Mouse (Mus musculus) left cerebral cortex, postnatal 14 days (tissue): Measurements from ENCODE around the gene Cdk4. TPM values are rescaled to one million over a fixed set of nuclear protein-coding genes. Genes with fewer than 3 reads are reported as not detected.
A peak's percentile ranks its signal among the peaks of the same experiment; 100 is the strongest.

Source experiments
- DNase-seq, 2 experiments: peaks; one replicate each; pipeline ENCODE4 v3.0.0; 2021 to 2022; ENCODE audit warnings: low spot score in 2 of 2, mixed read lengths in 1 of 2
- intact Hi-C: fragments of 180-260 bp; cut with DNase I; formaldehyde crosslinking; loops from one replicate; pipeline ENCODE4 v1.15.1; 2025
- long read RNA-seq, 2 experiments: library from polyadenylated mRNA; stranded (forward); transcript quantifications; one replicate each; pipeline ENCODE4 v2.0.0; 2021
- total RNA-seq, 2 experiments: library from RNA; stranded (reverse); gene quantifications; 2 replicates each; pipeline ENCODE4 v1.2.3; 2021

The Cdk4 gene
- total RNA-seq, result 100 to 1,000 TPM in 1 of 2 experiments, 10 to 100 TPM in 1; 88.3 to 106 TPM
- long read RNA-seq, experiment 1, transcript Cdk4-201 (8 exons, 2,053 nt), result major isoform, 55 of 74 reads
- long read RNA-seq, experiment 1, partial matches to known transcripts, result 9 of 74 reads
- long read RNA-seq, experiment 1, other reads (novel, unspliced or antisense), result 10 of 74 reads
- long read RNA-seq, experiment 2, transcript Cdk4-201 (8 exons, 2,053 nt), result major isoform, 46 of 68 reads
- long read RNA-seq, experiment 2, partial matches to known transcripts, result 10 of 68 reads
- long read RNA-seq, experiment 2, other reads (novel, unspliced or antisense), result 10 of 68 reads

DNA sequence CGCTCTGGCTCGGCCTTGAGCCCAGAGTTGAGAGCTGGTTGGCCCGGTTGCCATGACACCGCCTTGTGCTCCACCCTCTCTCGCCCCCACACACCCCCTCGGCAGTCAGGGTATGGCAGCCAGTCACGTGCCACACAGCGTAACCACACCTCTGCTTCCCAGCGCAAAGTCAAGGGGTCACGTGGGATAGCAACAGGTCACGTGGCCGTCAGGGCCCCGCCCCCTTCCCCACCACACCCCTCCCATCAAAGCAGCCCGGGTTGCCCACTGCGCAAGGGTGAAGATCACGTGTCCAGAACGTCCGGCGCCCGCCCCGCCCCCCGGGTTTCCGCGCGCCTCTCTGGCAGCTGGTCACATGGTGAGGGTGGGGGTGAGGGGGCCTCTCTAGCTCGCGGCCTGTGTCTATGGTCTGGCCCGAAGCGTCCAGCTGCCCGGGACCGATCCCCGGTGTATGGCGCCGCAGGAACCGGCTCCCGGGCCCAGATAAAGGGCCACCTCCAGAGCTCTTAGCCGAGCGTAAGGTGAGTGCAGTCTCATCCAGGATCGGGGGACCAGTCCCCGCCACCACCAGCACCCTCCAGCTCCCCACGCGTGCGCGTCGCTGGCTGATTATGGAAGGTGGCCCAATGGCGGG, at the start of gene Cdk4:
TSS of gene Cdk4 (plus strand) at position 296 of the 634 bp plus-strand sequence.
- DNase-seq, result peak; percentile 99
- intact Hi-C loops, result no loop called here

DNA sequence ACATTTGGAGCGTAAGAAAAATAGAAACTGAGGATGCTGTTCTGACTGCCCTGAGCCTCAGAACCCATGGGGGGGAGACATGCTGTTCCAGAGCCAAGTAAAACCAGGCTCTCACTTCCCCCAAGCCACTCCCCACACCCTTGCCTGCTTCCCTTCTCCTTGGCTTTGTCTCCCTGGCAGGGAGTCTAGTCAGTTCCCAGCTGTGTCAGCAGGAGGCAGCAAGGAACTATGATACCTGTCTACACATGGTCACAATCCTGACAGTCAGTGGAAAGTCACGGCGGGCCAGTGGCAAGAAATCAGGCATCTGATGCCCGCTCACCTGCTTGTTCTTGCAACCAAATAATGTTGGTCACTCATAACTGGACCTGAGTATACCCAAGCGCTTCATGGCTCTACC, 46.8 kb upstream of the Cdk4 start:
- DNase-seq, result no peak
- intact Hi-C loops, result no loop called here

DNA sequence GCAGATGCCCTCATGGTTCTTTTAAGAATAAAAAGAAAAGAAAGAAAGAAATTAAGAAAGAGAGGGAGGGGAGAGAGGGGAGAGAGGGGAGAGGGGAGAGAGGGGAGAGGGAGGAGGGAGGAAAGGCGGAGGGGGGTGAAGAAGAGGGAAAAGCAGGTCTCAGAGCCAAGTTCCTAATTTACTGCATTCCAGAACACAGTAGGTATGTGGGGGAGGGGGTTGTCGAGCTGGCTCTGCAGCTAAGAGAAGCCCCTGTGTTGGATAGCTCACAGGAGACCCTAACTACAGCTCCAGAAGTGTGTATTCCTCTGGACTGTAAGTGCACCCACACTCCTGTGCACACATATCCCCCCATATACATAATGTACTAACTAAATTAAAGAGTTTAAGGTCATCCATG, 46.3 kb upstream of the Cdk4 start:
- intact Hi-C loops, result no loop called here
- DNase-seq, result no peak

DNA sequence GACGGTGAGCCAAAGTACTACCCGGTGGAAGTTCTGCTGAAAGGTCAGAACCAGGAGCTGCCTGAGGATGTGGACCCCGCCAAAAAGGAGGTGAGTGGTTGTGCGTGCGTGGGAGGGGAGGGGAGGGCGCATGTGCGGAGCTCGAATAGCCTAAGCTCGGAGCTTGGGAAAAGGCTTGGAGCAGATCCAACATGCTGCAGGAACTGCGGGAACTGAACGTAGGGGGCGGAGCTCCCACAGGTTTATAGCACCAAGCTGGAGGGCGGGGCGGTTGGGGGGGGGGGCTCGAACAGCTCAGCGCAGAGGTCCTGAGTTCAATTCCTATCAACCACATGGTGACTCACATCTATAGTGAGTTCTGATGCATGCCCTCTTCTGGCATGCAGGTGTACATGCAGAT, 44.9 kb upstream of the Cdk4 start:
- intact Hi-C loops, result no loop called here

DNA sequence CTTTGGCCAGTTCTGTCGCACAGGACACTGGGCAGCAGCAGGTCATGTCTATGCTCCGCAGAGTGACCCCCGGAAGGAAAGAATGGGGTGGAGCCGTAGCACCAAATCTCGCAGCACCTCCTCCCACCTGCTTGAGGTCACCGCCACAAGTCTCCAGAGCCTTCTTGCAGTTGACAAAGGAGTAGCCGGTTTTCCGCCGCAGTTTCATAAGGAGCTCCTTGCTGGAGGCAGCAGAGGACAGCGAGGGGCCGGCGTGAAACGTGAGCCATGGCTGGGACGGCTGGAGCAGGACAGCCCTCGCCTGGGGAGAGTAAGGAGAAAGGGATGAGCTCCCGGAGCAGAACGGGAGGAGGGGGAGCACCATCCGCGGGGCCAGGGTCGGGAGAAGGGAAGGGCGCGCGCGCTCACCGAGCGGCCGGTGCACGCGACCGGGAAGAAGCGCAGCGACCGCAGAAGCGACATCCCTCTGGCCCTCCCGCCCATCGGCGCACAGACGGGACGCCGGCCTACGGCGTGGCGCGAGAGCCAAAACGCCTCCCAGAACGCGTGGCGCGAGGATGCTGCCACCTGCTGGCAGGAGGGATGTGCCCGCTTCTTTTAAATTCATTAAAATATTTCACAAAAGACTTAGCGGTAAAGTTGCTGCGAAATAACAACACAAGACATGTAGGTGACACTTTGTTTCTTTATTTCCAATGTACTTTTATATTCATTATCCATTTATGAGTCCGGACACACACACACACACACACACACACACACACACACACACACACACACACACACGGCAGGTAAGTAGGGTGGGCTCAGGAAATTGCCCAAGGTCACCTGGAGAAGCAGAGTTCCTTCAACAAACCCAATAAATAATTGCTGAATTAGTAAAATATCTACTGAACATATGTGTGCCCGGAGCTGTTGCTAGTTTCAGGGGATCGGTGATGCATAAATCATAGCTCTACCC, 32.7 kb upstream of the Cdk4 start, which contains the start of gene Tsfm:
TSS of gene Tsfm (minus strand) at position 505 of the 961 bp plus-strand sequence.
- intact Hi-C loops, result loop anchor here (2.0 to 5.0 kb wide), 2 partner anchors 38 to 112 kb away; no protein-coding TSS in a partner anchor
- DNase-seq, result peak; percentile 86 to 94

More for the DNA sequence above, 44.9 kb upstream of the Cdk4 start:
- no peak for DNase-seq

DNA sequence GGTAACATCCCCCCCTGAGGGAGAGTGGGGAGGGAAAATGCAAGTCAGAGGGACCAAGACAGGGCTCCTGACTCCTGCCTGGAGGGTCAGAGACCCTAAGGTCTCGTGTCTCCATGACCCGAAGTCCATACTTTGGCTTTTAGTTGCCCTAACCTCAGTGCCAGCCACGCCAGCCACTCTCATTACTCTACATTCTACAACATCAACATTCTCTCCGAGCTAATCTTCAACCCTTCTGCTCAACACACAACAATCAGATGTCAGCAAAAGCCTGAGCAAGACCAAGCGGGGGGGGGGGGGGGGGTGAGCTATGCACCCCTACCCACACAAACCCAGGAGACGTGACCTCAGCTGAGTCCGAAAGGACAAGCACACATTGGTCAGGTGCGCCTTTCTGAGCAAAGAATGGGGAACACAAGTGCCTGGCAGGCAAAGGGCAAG, 30.0 kb upstream of the Cdk4 start:
- DNase-seq, result no peak
- intact Hi-C loops, result loop anchor here (5.0 kb wide), 1 partner anchor 41 kb away; no protein-coding TSS in a partner anchor

DNA sequence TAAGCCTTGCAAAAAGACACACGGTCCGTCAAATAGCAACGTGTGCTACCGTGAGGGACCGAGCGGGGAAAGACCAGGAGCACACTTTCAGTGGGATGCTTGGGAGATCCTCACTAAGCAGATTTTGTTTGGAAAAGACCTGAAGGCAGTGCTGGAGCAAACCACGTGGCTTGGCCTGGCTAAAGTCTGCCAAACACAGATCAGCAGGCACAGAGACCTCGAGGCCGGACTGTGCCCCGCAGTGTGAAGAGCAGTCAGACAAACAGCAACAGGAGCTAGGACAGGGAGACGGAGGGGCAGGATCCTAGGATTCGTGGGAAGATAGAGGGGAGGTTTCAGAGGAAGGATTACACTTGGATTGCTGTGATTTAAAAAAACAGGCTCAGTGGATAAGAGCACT, 27.1 kb upstream of the Cdk4 start:
- intact Hi-C loops, result no loop called here
- no peak for DNase-seq

DNA sequence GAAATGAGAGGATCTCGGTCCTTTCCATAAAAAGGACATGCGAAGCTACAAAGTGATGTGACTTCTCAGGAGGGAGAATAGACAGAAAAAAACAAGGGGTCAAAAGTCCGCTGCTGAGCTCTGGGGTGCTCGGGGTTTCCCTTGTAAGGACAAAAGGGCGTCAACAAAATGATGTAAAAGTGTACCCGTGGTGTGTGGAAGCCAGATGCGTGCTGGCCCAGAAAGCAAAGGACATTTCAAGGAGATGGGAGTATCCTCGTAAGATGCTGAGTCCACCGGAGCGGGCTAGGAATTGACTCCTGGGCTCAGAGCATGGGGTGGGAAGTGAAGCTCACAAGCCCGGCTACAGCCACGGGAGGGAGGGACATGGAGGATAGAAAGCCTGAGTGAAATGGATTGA, 25.7 kb upstream of the Cdk4 start:
- DNase-seq, result no peak
- intact Hi-C loops, result no loop called here

DNA sequence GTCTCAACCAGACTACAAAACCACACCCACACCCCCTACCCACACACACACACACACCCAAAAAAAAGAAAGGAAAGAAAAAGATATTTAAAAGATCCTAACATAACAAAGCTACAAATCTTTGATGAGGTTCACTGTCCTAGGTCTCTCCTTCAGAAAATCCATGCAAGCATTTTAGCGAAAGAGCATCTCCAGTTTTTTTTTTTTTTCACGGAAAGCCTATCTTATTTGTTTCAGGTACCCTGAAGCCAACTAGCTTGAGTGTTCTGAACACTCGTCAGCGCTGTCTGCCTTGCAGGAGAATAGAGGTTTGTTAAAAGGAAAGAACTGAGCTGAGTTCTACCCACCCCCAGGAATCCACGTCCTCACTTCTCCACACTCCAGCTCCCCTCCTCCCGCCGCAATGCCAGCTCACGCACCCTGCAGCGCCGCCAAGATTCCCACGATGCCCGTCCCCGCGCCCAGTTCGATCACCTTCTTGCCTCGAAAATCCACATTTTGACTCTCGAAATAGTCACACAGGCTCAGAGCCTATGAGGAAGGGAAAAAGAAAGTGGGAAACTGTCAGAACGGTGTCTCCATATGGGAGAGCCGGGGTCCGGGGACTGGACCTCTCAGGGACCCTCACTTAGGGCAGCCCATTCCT, 22.6 kb upstream of the Cdk4 start:
- intact Hi-C loops, result no loop called here
- peak; percentile 51 to 56 for DNase-seq

DNA sequence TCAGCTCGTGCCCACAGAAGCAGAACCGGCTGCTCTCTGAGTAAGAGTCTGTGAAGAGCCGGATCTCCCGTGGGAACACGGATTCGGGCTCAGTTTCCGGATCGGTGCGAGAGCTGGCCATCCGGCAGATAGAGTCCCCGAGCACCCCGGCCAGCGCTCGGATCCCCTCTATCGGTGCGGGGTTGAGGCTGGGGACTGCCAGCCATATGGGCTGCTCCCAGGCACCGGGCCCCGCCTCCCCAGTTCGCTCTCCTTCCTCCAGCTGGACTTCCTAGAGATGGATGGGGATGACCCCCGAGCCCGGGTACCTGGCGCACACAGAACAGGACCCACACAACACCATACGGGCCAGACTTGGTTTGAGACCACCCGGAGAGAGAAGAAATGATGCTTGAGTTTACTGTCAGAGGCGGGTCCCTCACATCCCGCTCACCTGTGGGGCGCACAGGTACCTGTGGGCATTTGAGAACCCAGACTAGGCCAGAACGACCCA, 22.0 kb upstream of the Cdk4 start, which contains the start of the genes Mettl1 and Eef1akmt3:
TSS of gene Mettl1 (plus strand) at position 141 of the 493 bp plus-strand sequence.
TSS of gene Eef1akmt3 (minus strand) at position 240 of the 493 bp plus-strand sequence.
- intact Hi-C loops, result no loop called here
- DNase-seq, result no peak

DNA sequence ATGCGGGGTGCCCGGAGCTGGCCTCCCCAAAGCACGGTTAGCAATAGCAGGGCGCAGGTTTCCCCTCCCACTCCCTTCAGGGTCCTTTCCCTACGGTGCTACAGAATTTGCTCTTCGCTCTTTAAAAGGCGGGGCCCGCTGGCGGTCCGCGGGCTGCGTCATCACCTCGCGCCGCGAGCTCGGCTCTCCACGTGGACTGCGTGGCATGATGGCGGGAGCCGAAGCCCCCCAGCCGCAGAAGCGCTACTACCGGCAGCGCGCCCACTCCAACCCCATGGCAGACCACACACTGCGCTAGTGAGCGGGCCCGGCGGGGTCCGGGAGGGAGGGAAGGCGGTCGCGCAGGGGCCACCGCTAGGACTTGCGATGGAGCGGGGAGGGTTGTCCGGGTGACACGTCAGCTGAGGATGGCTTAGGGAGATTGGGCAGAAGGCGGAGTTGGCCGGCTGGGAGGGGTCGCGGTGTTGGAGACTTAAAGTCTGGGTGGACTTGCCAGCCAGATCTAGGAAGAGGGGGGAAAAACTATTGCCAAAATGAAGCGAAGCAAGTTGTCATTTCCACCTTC, 21.5 kb upstream of the Cdk4 start:
- DNase-seq, result peak; percentile 89 to 93
- intact Hi-C loops, result no loop called here

DNA sequence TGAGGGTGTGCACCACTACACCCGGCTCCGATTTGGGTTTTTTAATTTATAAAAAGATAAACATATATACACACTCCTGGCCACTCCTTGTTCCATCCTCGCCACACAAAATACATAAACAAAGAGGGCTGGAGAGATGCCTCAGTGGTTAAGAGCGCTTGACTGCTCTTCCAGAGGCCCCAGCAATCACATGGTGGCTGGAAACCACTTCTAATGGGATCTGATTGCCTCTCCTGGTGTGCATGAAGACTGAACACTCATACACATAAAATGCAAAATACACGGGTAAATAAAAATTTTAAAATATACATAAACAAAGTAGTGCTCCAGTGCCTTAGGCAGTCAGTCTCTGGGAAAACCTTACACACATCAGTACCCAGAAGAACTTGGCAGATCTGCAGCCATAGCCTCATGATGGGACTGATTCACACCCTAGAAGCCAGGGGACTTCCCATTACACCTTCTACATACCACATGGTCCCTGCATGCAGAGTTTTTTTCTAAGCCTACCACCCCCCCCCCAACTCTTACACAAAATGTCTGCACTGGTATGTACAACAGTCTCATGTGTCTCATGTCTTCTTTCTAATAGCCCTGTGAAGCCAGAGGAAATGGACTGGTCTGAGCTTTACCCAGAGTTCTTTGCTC, 20.7 kb upstream of the Cdk4 start:
- no peak for DNase-seq
- intact Hi-C loops, result no loop called here

DNA sequence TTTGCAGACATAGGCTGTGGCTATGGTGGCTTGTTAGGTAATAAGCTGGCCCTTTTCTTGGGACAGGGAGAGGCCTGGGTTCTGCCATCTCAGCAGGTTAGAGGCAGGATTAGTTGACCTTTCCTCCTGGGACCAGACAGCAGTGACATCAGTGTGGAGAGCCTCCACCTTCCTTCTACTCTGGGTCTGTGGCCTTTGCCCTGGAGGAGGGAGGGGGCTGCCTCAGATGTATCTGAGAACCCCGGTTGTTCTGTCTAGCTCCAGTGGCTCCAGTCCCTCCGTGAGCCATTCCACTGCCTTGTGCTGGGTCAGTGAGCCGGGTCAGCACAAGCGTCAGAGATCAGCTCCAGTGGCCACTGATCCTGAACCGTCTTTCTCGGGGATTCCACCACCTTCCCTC, 20.1 kb upstream of the Cdk4 start:
- DNase-seq, result no peak
- intact Hi-C loops, result no loop called here

DNA sequence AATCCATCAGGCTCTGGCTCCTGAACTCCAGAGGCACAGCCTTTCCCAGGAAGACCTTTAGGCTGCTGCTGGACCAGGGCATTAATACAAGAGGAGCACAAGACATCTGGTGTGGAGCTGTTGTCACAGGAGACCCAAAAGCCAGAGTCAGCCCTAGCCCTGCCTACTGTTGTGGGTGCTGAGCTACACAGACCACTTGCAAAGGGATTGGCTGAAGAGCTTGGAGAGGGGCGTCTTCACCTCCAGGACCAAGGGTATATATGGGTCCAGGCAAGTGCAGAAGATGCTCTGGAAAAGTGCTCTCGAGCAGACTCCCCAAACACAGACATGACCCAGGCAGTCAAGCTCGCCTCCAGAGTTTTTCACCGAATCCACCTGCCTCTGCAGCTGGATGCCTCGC, 15.4 kb upstream of the Cdk4 start, which contains the start of gene Cyp27b1:
TSS of gene Cyp27b1 (plus strand) at position 297 of the 400 bp plus-strand sequence.
- intact Hi-C loops, result no loop called here
- no peak for DNase-seq

DNA sequence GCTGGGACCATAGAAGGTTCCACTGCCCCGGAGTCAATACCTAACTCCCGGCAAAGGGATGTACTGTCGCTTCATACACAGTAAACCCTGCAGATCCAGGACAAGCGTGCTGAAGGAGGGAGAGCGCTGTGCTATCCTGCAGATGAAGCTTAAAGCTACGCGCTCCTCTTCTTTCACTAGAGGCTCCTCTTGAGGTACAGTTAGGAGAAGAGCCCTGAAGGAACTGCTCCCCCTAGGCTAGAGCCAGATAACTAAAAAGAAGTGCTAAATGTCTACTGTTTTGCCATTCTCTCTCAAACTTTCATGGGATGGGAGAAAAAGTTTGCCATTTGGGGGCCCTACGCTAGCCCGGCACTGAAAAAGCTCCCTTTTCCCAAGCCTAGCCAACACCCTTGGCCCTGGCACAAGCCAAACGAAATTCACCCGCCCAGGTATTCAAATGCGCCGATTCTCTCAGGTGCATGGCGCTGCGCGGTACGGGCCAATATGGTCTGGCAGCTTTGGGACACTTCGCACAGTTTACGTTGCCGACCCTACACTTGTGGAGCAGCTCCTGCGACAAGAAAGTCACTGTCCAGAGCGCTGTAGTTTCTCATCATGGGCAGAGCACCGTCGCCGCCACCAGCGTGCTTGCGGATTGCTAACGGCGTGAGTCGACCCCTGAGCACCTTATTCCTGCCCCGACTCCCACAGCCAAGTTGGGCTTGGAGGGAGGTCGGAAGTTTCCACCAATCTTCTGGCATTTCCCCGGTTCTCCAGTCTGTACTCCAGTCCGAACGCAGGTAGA, 14.5 kb upstream of the Cdk4 start:
- intact Hi-C loops, result no loop called here
- DNase-seq, result no peak

DNA sequence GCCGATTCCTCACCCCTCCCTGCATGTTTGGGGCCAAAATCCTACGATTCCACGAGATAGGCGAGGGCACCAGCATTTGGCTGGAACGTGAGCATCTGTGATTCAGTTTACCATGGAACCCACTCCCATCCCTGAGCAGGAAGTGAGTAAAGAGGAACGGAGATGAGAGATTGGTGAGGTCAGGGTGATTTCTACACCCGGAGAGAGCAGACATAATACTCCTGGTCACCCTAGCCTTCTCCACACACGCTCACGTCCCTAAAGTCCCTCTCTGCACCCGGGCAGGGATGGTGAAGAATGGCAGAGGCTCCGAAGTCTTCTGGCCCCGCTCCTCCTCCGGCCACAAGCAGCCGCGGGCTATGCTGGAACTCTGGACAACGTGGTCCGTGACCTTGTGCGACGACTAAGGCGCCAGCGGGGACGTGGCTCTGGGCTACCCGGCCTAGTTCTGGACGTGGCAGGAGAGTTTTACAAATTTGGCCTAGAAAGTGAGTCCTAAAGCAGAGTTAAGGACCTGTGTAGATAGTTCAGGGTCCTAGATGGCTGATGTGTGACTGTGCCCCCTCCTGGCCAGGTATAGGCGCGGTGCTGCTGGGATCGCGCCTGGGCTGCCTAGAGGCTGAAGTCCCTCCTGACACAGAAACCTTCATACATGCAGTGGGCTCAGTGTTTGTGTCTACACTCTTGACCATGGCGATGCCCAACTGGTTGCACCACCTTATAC, 13.8 kb upstream of the Cdk4 start:
- no peak for DNase-seq
- intact Hi-C loops, result no loop called here

DNA sequence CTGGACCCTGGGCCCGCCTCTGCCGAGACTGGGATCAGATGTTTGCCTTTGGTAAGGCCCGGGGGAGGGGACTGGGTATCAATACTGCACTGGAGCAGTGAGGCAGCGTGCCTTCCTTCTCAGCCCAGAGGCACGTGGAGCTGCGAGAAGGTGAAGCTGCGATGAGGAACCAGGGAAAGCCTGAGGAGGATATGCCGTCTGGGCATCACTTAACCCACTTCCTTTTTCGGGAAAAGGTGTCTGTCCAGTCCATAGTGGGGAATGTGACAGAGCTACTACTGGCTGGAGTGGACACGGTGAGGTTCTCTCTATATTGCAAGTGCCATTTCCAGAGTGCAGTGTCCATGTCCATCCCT, 13.2 kb upstream of the Cdk4 start:
- no peak for DNase-seq
- intact Hi-C loops, result no loop called here
